Mouse (Mus musculus) left cerebral cortex, adult 18-20 months (tissue): ENCODE results near the gene Cenpo. TPM values are rescaled to one million over a fixed set of nuclear protein-coding genes. Genes with fewer than 3 reads are reported as not detected.
"Not testable (repeated sequence)": the region's sequence is repeated elsewhere in the genome, so short reads cannot be mapped to it uniquely, and the experiment has no call there.

Experiments used
- DNase-seq, 2 experiments: peaks; one replicate each; pipeline ENCODE4 v3.0.0; 2021 to 2022; ENCODE audit warnings: low spot score in 2 of 2, mixed read lengths in 1 of 2
- long read RNA-seq, 2 experiments: library from polyadenylated mRNA; stranded (forward); transcript quantifications; one replicate each; pipeline ENCODE4 v2.0.0; 2021
- total RNA-seq, 2 experiments: library from RNA; stranded (reverse); gene quantifications; 2 replicates each; pipeline ENCODE4 v1.2.3; 2021

Gene Cenpo
- total RNA-seq = 1 to 10 TPM; 3.2 to 3.7 TPM
- long read RNA-seq, experiment 1, partial matches to known transcripts = 0 of 12 reads
- long read RNA-seq, experiment 1, other reads (novel, unspliced or antisense) = 12 of 12 reads
- long read RNA-seq, experiment 2, partial matches to known transcripts = 0 of 6 reads
- long read RNA-seq, experiment 2, other reads (novel, unspliced or antisense) = 6 of 6 reads

GRCm38 (mm10) chr12:4233572-4234508 is at the start of gene Cenpo, which contains the start of gene Ptrhd1:
Gene Cenpo (minus strand): TSS chr12:4234294.
Gene Ptrhd1 (plus strand): TSS chr12:4234027.
- peak; percentile 94 to 96 for DNase-seq

- DNase-seq = no peak
Measured at GRCm38 (mm10) chr12:4279878-4280277, 45.8 kb upstream of the Cenpo start.

DNA sequence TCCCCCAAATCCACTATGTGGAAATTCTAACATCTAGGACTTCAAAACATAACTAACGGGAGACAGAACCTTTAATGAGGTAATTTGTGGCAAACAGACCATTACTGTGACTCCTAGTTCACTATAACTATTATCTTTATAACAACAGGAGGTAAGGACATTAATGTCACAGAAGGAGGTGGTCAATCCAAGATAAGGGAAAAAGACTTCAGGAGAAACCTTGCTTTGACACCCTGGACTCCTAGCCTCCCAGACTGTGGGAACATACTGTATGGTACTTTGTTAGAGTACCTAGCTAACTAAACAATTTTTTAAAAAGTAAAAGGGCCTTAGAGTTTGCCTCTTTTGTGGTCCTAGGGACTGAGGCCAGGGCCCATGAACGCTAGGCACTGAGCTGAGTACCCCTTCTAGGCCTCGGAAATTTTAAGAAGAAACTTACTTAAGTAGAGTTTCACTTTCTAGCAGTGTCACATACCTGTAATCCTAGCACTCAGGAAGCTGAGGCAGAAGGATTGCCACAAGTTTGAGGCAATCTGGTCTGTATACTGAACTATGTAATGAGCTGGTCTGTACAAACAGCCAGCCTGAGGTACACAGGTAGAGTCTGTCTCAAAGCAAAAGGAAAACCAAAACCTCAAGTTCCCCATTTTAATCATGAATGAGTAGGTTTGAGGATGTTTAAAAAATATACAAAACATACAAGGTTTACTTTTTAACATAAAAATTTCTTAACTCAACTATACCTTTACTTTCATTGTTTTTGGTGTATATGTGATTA is 45.1 kb upstream of the Cenpo start:
- DNase-seq = no peak

DNA sequence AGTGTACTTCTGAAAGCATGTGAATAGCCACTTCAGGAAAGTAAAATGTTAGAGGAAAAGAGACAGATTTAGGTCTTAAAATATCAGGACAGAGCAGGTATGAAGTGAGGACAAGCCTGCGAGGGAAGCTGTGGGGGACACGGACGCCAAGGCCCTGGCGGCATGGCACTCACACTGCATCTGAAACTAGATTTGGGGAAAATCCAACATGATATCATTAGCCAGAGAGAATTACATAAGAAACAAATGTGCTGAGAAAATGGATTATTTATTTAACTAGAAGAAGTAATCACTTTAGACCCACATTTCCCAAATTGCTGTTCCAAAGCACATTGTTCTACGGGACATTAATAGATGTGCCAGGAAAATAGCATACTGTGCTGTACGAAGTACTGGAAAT is 37.0 kb upstream of the Cenpo start:
- no peak for DNase-seq

DNA sequence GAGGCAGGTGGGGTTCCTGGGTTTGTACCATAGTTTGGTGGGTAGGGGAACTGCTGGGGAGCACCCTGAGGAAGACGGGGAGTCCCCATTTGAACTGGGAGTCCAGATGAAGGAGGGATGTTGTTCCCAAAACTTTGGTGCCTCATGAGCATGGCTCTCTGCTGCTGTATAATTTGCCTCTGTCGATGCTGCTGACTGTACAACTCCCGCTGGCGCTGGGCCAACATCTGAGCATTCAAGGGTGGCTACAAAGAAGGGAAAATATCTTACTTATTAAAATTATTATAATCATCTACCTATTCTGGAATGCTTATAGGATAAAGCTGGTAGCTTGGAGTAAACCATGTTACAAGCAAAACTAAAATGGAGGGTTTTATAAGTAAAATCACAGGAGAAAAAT is 33.7 kb upstream of the Cenpo start:
- DNase-seq = no peak

- no peak for DNase-seq
Measured at GRCm38 (mm10) chr12:4252742-4253655, 18.9 kb upstream of the Cenpo start.

DNA sequence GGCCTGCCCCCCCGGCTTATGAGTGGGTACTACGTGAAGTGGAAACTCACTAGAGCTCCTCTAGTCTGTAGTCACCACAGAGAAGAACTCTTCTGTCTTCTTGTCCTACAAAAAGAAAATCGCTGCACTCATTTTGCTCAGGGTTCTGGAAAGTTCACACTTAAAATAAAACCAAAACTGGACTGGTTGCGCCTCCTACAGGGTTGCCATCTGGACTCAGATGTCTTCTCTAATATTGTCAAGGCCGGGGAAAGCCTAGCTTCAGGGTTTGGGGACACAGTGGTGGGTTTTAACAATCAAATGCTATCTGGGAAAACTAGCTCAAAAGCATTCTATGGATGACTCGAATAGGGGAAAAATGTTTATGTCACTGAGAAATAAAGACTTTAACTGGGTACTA is 15.7 kb upstream of the Cenpo start:
- DNase-seq = no peak

DNA sequence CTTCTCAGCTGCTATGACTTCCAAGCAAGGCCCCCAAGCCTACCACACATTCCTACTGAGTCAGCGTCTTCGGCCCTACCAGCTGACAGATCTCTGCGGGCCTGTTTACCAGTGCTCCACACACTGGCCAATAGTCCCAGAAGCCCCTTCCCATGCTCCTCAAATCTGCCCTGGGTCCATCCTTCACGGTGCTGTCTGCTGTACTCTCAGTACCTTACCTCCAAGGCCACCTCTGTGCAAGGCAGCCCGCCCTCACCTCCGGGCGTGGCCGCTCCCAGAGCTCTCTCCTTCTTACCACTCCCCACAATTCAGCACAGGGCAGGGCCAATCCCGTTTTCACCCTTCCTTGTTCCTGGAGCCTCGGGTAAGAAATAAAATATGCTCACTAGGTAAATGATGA is 11.6 kb upstream of the Cenpo start:
- DNase-seq = no peak

GRCm38 (mm10) chr12:4243805-4244204 is 9.7 kb upstream of the Cenpo start:
- DNase-seq = no peak

DNA sequence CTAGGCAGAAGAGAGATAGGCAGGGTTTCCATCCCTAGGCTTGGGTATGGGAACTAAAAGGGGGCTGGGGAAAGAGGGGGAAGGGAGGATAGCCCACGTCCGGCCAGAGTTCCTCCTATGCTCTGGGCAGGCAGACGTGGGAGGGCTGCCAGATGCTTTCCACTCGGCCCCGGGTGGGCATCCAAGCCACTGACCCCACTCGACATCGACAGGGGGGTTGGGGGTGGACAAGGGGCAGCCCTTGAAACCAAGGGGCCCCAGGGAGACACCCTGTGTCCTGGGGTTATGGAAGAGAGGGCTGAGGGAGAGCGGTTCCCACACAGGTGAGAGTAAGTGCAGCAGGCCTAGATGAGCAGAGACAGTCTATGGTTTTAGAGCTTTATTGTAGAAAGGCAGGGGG is 6.2 kb upstream of the Cenpo start:
- not testable (repeated sequence) for DNase-seq

GRCm38 (mm10) chr12:4237481-4237880 is 3.4 kb upstream of the Cenpo start:
- no peak for DNase-seq

DNA sequence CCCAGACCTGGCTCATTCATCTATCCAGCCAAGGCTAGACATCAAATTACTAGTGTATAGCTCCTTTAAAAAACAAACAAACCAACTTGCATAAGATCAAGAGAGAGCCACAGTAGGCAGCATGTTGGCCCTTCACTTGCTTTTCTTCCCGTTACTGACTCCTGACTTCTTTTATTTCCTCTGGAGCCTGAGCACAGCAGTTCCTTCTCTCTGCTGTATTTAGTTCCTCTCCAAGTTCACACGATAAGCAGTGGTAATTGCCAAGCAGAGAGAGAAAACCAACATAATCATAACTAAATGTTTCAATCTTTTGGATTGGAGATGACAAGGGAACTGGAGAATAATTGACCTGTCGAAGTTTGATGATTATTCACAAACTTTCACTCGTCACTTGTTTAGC is 1.3 kb downstream of the Cenpo start:
- DNase-seq = no peak

- no peak for DNase-seq
Measured at GRCm38 (mm10) chr12:4230156-4230555, 3.9 kb downstream of the Cenpo start.

DNA sequence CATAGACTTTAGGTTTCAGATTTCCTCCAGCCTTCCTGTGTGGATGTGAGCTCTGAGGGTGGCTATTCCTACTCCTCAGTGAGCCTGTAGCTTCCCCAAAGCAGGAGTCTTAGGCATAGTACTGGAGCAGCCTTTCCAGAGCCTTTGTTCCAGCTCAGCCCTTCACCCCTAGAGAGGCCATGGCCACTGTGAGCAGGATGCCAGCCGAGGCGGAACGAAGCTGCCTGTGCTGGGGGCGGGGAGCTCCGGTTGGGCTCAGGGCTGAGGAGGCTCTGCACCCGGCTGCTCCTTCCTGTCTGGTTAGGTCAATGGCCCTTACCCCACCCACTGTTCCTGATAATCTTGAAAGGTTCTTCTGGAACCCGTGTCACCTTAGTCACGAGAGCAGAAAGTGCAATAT is 21.2 kb downstream of the Cenpo start:
- no peak for DNase-seq

DNA sequence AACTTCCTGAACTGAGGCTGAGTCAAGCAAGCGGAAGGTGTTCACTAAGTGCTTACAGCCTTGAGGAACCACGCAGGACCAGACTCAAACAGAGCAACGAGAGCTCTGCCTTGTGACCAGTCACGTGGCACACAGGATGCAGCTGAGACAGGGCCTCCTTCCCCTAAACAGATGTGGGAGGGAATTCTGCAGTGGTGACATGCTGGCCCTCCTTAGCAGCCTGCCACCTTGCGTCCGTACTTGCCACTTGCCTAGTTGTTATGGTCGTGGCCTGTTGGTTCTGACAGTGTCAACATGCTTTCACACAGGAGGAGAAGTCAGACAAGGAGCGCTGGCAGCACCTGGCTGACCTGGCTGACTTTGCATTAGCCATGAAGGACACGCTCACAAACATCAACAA is 22.9 kb downstream of the Cenpo start:
- DNase-seq = no peak

DNA sequence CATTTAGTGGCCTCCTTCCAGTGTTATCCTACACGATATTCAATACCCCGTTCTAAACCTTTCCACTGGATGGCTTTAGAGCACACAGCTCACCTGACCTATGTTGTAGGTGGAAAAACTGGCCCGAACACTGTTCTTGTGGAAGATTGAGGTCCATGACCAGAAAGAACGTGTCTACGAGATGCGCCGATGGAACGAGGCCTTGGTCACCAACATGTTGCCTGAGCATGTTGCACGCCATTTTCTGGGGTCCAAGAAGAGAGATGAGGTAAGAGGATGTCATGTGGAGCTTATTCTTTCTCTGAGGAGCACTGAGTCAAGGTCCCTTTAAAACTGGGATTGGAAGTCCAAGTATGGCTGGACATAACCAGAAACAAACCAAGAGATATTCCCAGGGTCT is 24.9 kb downstream of the Cenpo start:
- DNase-seq = no peak

- DNase-seq = peak; percentile 66 to 75
Measured at GRCm38 (mm10) chr12:4208405-4209133, 25.5 kb downstream of the Cenpo start.

DNA sequence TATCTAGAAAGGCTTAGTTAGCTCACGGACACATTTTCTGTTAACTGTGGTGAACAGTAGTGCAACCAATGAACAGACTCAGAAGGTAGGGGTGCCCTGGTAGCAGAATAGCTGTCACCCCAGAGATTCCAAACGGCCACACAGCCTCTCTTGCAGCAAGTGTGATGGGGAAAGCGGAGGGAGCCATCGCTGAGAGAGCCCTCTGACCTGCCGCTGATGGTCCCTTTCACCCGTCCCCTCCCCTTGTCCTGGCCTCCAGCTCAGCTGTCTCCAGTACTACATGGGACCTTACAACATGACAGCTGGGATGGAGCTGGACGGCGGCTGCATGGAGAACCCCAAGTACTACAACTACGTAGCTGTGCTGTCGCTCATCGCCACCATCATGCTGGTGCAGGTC is 28.0 kb downstream of the Cenpo start:
- DNase-seq = no peak

GRCm38 (mm10) chr12:4202206-4202605 is 31.9 kb downstream of the Cenpo start:
- DNase-seq = no peak
